In genomic region chr6:97487535-97488081, GRCm38 (mm10) we compare ENCODE assay signal across 8 mouse cellular contexts.
DNase-seq lines count a peak whose midpoint lies in the region; ATAC-seq and TF ChIP-seq lines count a peak whose summit lies in the region.

No protein-coding gene starts in this region.

- peak overlapping the region; percentile 15 for H3K4me3 ChIP-seq in embryonic fibroblast, embryonic 13.5 days (ENCODE audit: insufficient read depth, low read length)
- H3K4me3 ChIP-seq in heart, embryonic 14.5 days (ENCODE audit: control insufficient read depth in 1 of 2, insufficient read depth in 1 of 2, low read depth in 1 of 2, low read length in 2 of 2): peak overlapping the region; percentile 45 to 46
- peak overlapping the region; percentile 50 for H3K4me3 ChIP-seq in kidney, postnatal 0 days (replicated peaks; ENCODE audit: low read depth, low read length)
- peak overlapping the region; percentile 50 for H3K4me3 ChIP-seq in liver, embryonic 11.5 days (ENCODE audit: low read depth, low read length)
- H3K4me3 ChIP-seq in testis, adult 2 months (ENCODE audit: control insufficient read depth, low read depth, low read length): peak overlapping the region; percentile 68

- H3K27me3 ChIP-seq in heart, embryonic 14.5 days (ENCODE audit: control insufficient read depth, insufficient read depth, low read length): no peaks in the 10 kb centered on the region
- peaks cover 5% of the 10 kb centered on the region; the same call in 1 of the 2 replicates for H3K27me3 ChIP-seq in kidney, postnatal 0 days (ENCODE audit: insufficient read depth, low read length)
- H3K27me3 ChIP-seq in liver, embryonic 11.5 days (replicated peaks; ENCODE audit: control insufficient read depth, insufficient read depth, low read length): peaks cover 32% of the 10 kb centered on the region
- no peaks in the 10 kb centered on the region for H3K27me3 ChIP-seq in testis, adult 2 months (ENCODE audit: control insufficient read depth, insufficient read depth, low read length)

- WGBS in heart, embryonic 14.5 days: 3% methylated on average over 36 of the region's 40 CpGs
- WGBS in kidney, postnatal 0 days: 1% methylated on average over 40 of the region's 40 CpGs
- 3% methylated on average over 38 of the region's 40 CpGs for WGBS in liver, embryonic 11.5 days

- no peaks in the 10 kb centered on the region for H3K9me3 ChIP-seq in heart, embryonic 14.5 days (ENCODE audit: control insufficient read depth, low read length)
- no peaks in the 10 kb centered on the region for H3K9me3 ChIP-seq in kidney, postnatal 0 days (replicated peaks; ENCODE audit: low read length)
- no peaks in the 10 kb centered on the region for H3K9me3 ChIP-seq in liver, embryonic 11.5 days (ENCODE audit: control insufficient read depth, low read length)

- H3K36me3 ChIP-seq in heart, embryonic 14.5 days (ENCODE audit: control insufficient read depth, insufficient read depth, low read length): no peaks in the 10 kb centered on the region
- no peaks in the 10 kb centered on the region for H3K36me3 ChIP-seq in kidney, postnatal 0 days (ENCODE audit: insufficient read depth, low read length)
- no peaks in the 10 kb centered on the region for H3K36me3 ChIP-seq in liver, embryonic 11.5 days (ENCODE audit: control insufficient read depth, insufficient read depth, low read length)
- no peaks in the 10 kb centered on the region for H3K36me3 ChIP-seq in testis, adult 2 months (ENCODE audit: control insufficient read depth, insufficient read depth, low read length)

- ATAC-seq in heart, embryonic 14.5 days (ENCODE audit: insufficient number of reproducible peaks, insufficient read depth, low FRiP score, low read depth): peak; percentile 18; the same call in 1 of the 2 replicates
- ATAC-seq in kidney, postnatal 0 days (replicated peaks; ENCODE audit: low FRiP score, low read depth): peak; percentile 90
- ATAC-seq in liver, embryonic 11.5 days (replicated peaks; ENCODE audit: low FRiP score): peak; percentile 29; the same call in 1 of the 2 replicates
- 0 out of 2 replicates have a peak, but pooled peaks have one; percentile 22 for ATAC-seq in monocyte, adult 5-6 weeks (replicated peaks; ENCODE audit: insufficient number of reproducible peaks, low FRiP score, low TSS enrichment, poor library complexity, severe bottlenecking)

- peak; percentile 39 to 56 for DNase-seq in urinary bladder, adult 18-20 months (ENCODE audit: low spot score in 2 of 2)
- no peak for DNase-seq in urinary bladder, postnatal 10 days (ENCODE audit: low spot score)
- peak; percentile 44 for DNase-seq in kidney, postnatal 0 days (ENCODE audit: low spot score)
- DNase-seq in liver, embryonic 11.5 days (ENCODE audit: low spot score): peak; percentile 43

- H3K4me1 ChIP-seq in embryonic fibroblast, embryonic 13.5 days (ENCODE audit: control insufficient read depth, insufficient read depth, low read length): no peaks in the 10 kb centered on the region
- peaks cover 4 to 11% of the 10 kb centered on the region in 2 experiments for H3K4me1 ChIP-seq in heart, embryonic 14.5 days (ENCODE audit: control insufficient read depth in 2 of 2, insufficient read depth in 2 of 2, low read length in 2 of 2)
- H3K4me1 ChIP-seq in kidney, postnatal 0 days (replicated peaks; ENCODE audit: insufficient read depth, low read length): peaks cover 6% of the 10 kb centered on the region; the same call in 1 of the 2 replicates
- no peaks in the 10 kb centered on the region; the same call in 1 of the 2 replicates for H3K4me1 ChIP-seq in liver, embryonic 11.5 days (replicated peaks; ENCODE audit: control insufficient read depth, insufficient read depth, low read length)
- peaks cover 5% of the 10 kb centered on the region; the same call in 1 of the 2 replicates for H3K4me1 ChIP-seq in testis, adult 2 months (ENCODE audit: control insufficient read depth, insufficient read depth, low read length)

- no peak overlapping the region for H3K27ac ChIP-seq in embryonic fibroblast, embryonic 13.5 days (ENCODE audit: insufficient read depth, low read length)
- no peak overlapping the region for H3K27ac ChIP-seq in heart, embryonic 14.5 days (replicated peaks in 1 of 2; ENCODE audit: control insufficient read depth in 1 of 2, insufficient read depth in 1 of 2, low read depth in 2 of 2, low read length in 2 of 2)
- no peak overlapping the region for H3K27ac ChIP-seq in kidney, postnatal 0 days
- H3K27ac ChIP-seq in liver, embryonic 11.5 days (ENCODE audit: low read depth, low read length): no peak overlapping the region
- H3K27ac ChIP-seq in testis, adult 2 months (ENCODE audit: control insufficient read depth, insufficient read depth, low read depth, low read length): peak overlapping the region; percentile 3; the same call in 1 of the 2 replicates

- peak overlapping the region; percentile 68 for H3K9ac ChIP-seq in heart, embryonic 14.5 days (ENCODE audit: low read length)
- H3K9ac ChIP-seq in kidney, postnatal 0 days (ENCODE audit: low read depth, low read length): peak overlapping the region; percentile 57
- 0 out of 2 replicates have a peak overlapping the region, but pooled peaks have one; percentile 22 for H3K9ac ChIP-seq in liver, embryonic 11.5 days (ENCODE audit: low read depth, low read length)

- H3K4me2 ChIP-seq in heart, embryonic 14.5 days (ENCODE audit: low read length): peak overlapping the region; percentile 90
- H3K4me2 ChIP-seq in kidney, postnatal 0 days (ENCODE audit: low read length): peak overlapping the region; percentile 93
- peak overlapping the region; percentile 87 for H3K4me2 ChIP-seq in liver, embryonic 11.5 days

- TF ChIP-seq POLR2A in embryonic fibroblast, embryonic 13.5 days (IDR thresholded peaks at IDR 0.05; ENCODE audit: low read depth, low read length): no peak
- no peak for TF ChIP-seq POLR2A in testis, adult 2 months (IDR thresholded peaks at IDR 0.05; ENCODE audit: control insufficient read depth, low read depth, low read length)

- TF ChIP-seq CTCF in embryonic fibroblast, embryonic 13.5 days (IDR thresholded peaks at IDR 0.05; ENCODE audit: borderline replicate concordance, insufficient read depth, low read length): no peak
- no peak for TF ChIP-seq CTCF in kidney, postnatal 0 days (IDR thresholded peaks at IDR 0.05; ENCODE audit: low read depth)
- no peak for TF ChIP-seq CTCF in testis, adult 2 months (IDR thresholded peaks at IDR 0.05; ENCODE audit: control insufficient read depth, insufficient read depth, insufficient replicate concordance, low read depth, low read length)

Comparison
In these comparisons a context has a peak if more than half of its experiments do, and no peak if none do; other contexts are left out.
1. H3K4me3 ChIP-seq: peak in every context shown above with its lines; median percentile 68 in testis, adult 2 months; 50 in kidney, postnatal 0 days; 50 in liver, embryonic 11.5 days; 46 in heart, embryonic 14.5 days; 15 in embryonic fibroblast, embryonic 13.5 days.
2. ATAC-seq: peak in every context shown above with its lines; median percentile 90 in kidney, postnatal 0 days; 29 in liver, embryonic 11.5 days; 22 in monocyte, adult 5-6 weeks; 18 in heart, embryonic 14.5 days.